Mouse (Mus musculus): ENCODE data around the gene Stx1b. TPM values are rescaled to one million over a fixed set of nuclear protein-coding genes. Genes with fewer than 3 reads are reported as not detected.

The Stx1b gene
- polyA plus RNA-seq, 1 experiment from 2014 or later: 5.5 TPM

GRCm38 (mm10) chr7:127814241-127814921 lies 10.0 kb downstream of the Stx1b start:
- 92% methylated on average over 19 of the region's 19 CpGs for WGBS
- DNase-seq (ENCODE audit: extremely low spot score, low spot score): no peak
- Histone ChIP-seq H3K27ac (no peak overlapping the region), H3K4me3 (no peak overlapping the region), H3K9me3 (no peaks in the 10 kb centered on the region), H3K36me3 (replicated peaks) (peaks cover 59% of the 10 kb centered on the region), H3K4me1 (0 out of 2 replicates have a peak, but pooled peaks cover 7% of the 10 kb centered on the region), H3K27me3 (ENCODE audit: poor library complexity, severe bottlenecking) (no peaks in the 10 kb centered on the region)

GRCm38 (mm10) chr7:127813821-127814220 lies 10.5 kb downstream of the Stx1b start:
- H3K36me3 ChIP-seq (replicated peaks): peaks cover 59% of the 10 kb centered on the region
- no peaks in the 10 kb centered on the region for H3K9me3 ChIP-seq
- WGBS: 95% methylated on average over 4 of the region's 4 CpGs
- H3K27ac ChIP-seq: no peak overlapping the region
- no peaks in the 10 kb centered on the region for H3K27me3 ChIP-seq (ENCODE audit: poor library complexity, severe bottlenecking)
- no peak overlapping the region for H3K4me3 ChIP-seq
- H3K4me1 ChIP-seq: 0 out of 2 replicates have a peak, but pooled peaks cover 7% of the 10 kb centered on the region
- DNase-seq (ENCODE audit: extremely low spot score, low spot score): no peak

GRCm38 (mm10) chr7:127812292-127812691 lies 12.1 kb downstream of the Stx1b start:
- WGBS: 93% methylated on average over 3 of the region's 3 CpGs
- DNase-seq (ENCODE audit: extremely low spot score, low spot score): no peak
- Histone ChIP-seq H3K36me3 (replicated peaks) (peaks cover 56% of the 10 kb centered on the region), H3K9me3 (no peaks in the 10 kb centered on the region), H3K4me3 (no peak overlapping the region), H3K27ac (no peak overlapping the region), H3K4me1 (0 out of 2 replicates have a peak, but pooled peaks cover 7% of the 10 kb centered on the region), H3K27me3 (ENCODE audit: poor library complexity, severe bottlenecking) (no peaks in the 10 kb centered on the region)

- WGBS: 84% methylated on average over 4 of the region's 4 CpGs
- H3K36me3 ChIP-seq (replicated peaks): peaks cover 56% of the 10 kb centered on the region
- 0 out of 2 replicates have a peak, but pooled peaks cover 5% of the 10 kb centered on the region for H3K4me1 ChIP-seq
Observed at GRCm38 (mm10) chr7:127811240-127811639, 13.1 kb downstream of the Stx1b start.

GRCm38 (mm10) chr7:127810650-127811049 lies 13.7 kb downstream of the Stx1b start:
- peaks cover 53% of the 10 kb centered on the region for H3K36me3 ChIP-seq (replicated peaks)
- no peak overlapping the region for H3K4me3 ChIP-seq
- no peak overlapping the region for H3K27ac ChIP-seq
- no peak for DNase-seq (ENCODE audit: extremely low spot score, low spot score)
- no peaks in the 10 kb centered on the region for H3K27me3 ChIP-seq (ENCODE audit: poor library complexity, severe bottlenecking)
- H3K4me1 ChIP-seq: no peaks in the 10 kb centered on the region
- no peaks in the 10 kb centered on the region for H3K9me3 ChIP-seq
- WGBS: 80% methylated on average over 10 of the region's 10 CpGs

More at GRCm38 (mm10) chr7:127811240-127811639, 13.1 kb downstream of the Stx1b start:
- no peaks in the 10 kb centered on the region for H3K27me3 ChIP-seq (ENCODE audit: poor library complexity, severe bottlenecking)
- no peaks in the 10 kb centered on the region for H3K9me3 ChIP-seq
- no peak overlapping the region for H3K4me3 ChIP-seq
- H3K27ac ChIP-seq: no peak overlapping the region
- DNase-seq (ENCODE audit: extremely low spot score, low spot score): no peak

GRCm38 (mm10) chr7:127809846-127810245 lies 14.5 kb downstream of the Stx1b start:
- H3K4me3 ChIP-seq: no peak overlapping the region
- WGBS: 94% methylated on average over 1 of the region's 1 CpGs
- no peak overlapping the region for H3K27ac ChIP-seq
- peaks cover 52% of the 10 kb centered on the region for H3K36me3 ChIP-seq (replicated peaks)
- no peaks in the 10 kb centered on the region for H3K27me3 ChIP-seq (ENCODE audit: poor library complexity, severe bottlenecking)
- DNase-seq (ENCODE audit: extremely low spot score, low spot score): no peak
- no peaks in the 10 kb centered on the region for H3K9me3 ChIP-seq
- no peaks in the 10 kb centered on the region for H3K4me1 ChIP-seq

GRCm38 (mm10) chr7:127808821-127809220 lies 15.5 kb downstream of the Stx1b start:
- WGBS: 72% methylated on average over 5 of the region's 5 CpGs
- no peak for DNase-seq (ENCODE audit: extremely low spot score, low spot score)
- no peak overlapping the region for H3K27ac ChIP-seq
- H3K4me1 ChIP-seq: no peaks in the 10 kb centered on the region
- H3K9me3 ChIP-seq: no peaks in the 10 kb centered on the region
- no peaks in the 10 kb centered on the region for H3K27me3 ChIP-seq (ENCODE audit: poor library complexity, severe bottlenecking)
- no peak overlapping the region for H3K4me3 ChIP-seq
- peaks cover 47% of the 10 kb centered on the region for H3K36me3 ChIP-seq (replicated peaks)

- 93% methylated on average over 17 of the region's 17 CpGs for WGBS
- Histone ChIP-seq H3K27ac (no peak overlapping the region), H3K36me3 (replicated peaks) (peaks cover 67% of the 10 kb centered on the region), H3K4me3 (no peak overlapping the region), H3K4me1 (peaks cover 11% of the 10 kb centered on the region), H3K9me3 (no peaks in the 10 kb centered on the region), H3K27me3 (ENCODE audit: poor library complexity, severe bottlenecking) (no peaks in the 10 kb centered on the region)
- DNase-seq (ENCODE audit: extremely low spot score, low spot score): no peak
Observed at GRCm38 (mm10) chr7:127802313-127802712, 22.0 kb downstream of the Stx1b start.

- 91% methylated on average over 8 of the region's 8 CpGs for WGBS
- no peak for DNase-seq (ENCODE audit: extremely low spot score, low spot score)
- Histone ChIP-seq H3K27ac (0 out of 2 replicates have a peak overlapping the region, but pooled peaks have one; percentile 62), H3K4me3 (peak overlapping the region; percentile 25; the same call in 1 of the 2 replicates), H3K4me1 (peaks cover 11% of the 10 kb centered on the region), H3K9me3 (no peaks in the 10 kb centered on the region), H3K36me3 (replicated peaks) (peaks cover 79% of the 10 kb centered on the region), H3K27me3 (ENCODE audit: poor library complexity, severe bottlenecking) (no peaks in the 10 kb centered on the region)
Observed at GRCm38 (mm10) chr7:127801010-127801621, 23.2 kb downstream of the Stx1b start.

- 32% methylated on average over 6 of the region's 6 CpGs for WGBS
- Histone ChIP-seq H3K27me3 (ENCODE audit: poor library complexity, severe bottlenecking) (no peaks in the 10 kb centered on the region), H3K4me3 (peak within 1 kb of the TSS; percentile 25), H3K36me3 (replicated peaks) (peaks cover 83% of the 10 kb centered on the region), H3K27ac (peak within 1 kb of the TSS; percentile 62; the same call in 1 of the 2 replicates), H3K9me3 (no peaks in the 10 kb centered on the region), H3K4me1 (peaks cover 11% of the 10 kb centered on the region)
- peak; percentile 86 for DNase-seq (ENCODE audit: extremely low spot score, low spot score)
Observed at GRCm38 (mm10) chr7:127800435-127801009, 23.8 kb downstream of the Stx1b start, which contains the start of gene Hsd3b7. Gene Hsd3b7 (plus strand): TSS chr7:127800604.

GRCm38 (mm10) chr7:127799738-127800137 lies 24.6 kb downstream of the Stx1b start:
- Histone ChIP-seq H3K4me1 (peaks cover 11% of the 10 kb centered on the region), H3K36me3 (replicated peaks) (peaks cover 89% of the 10 kb centered on the region), H3K27ac (no peak overlapping the region), H3K4me3 (no peak overlapping the region), H3K9me3 (no peaks in the 10 kb centered on the region), H3K27me3 (ENCODE audit: poor library complexity, severe bottlenecking) (no peaks in the 10 kb centered on the region)
- DNase-seq (ENCODE audit: extremely low spot score, low spot score): no peak
- WGBS: 95% methylated on average over 1 of the region's 1 CpGs

GRCm38 (mm10) chr7:127799211-127799610 lies 25.1 kb downstream of the Stx1b start:
- peaks cover 93% of the 10 kb centered on the region for H3K36me3 ChIP-seq (replicated peaks)
- no peak for DNase-seq (ENCODE audit: extremely low spot score, low spot score)
- H3K4me1 ChIP-seq: peaks cover 11% of the 10 kb centered on the region
- H3K27ac ChIP-seq: no peak overlapping the region
- no peaks in the 10 kb centered on the region for H3K9me3 ChIP-seq
- no peaks in the 10 kb centered on the region for H3K27me3 ChIP-seq (ENCODE audit: poor library complexity, severe bottlenecking)
- H3K4me3 ChIP-seq: no peak overlapping the region
- WGBS: 91% methylated on average over 13 of the region's 13 CpGs

GRCm38 (mm10) chr7:127798591-127798990 lies 25.8 kb downstream of the Stx1b start:
- WGBS: 91% methylated on average over 4 of the region's 4 CpGs
- Histone ChIP-seq H3K36me3 (replicated peaks) (peaks cover 93% of the 10 kb centered on the region), H3K27me3 (ENCODE audit: poor library complexity, severe bottlenecking) (no peaks in the 10 kb centered on the region), H3K4me1 (peaks cover 11% of the 10 kb centered on the region), H3K27ac (no peak overlapping the region), H3K9me3 (no peaks in the 10 kb centered on the region), H3K4me3 (no peak overlapping the region)
- no peak for DNase-seq (ENCODE audit: extremely low spot score, low spot score)
